Mouse (Mus musculus) forebrain, embryonic 15.5 days (tissue): ENCODE measurements around the gene Fbxo7. TPM values are rescaled to one million over a fixed set of nuclear protein-coding genes. Genes with fewer than 3 reads are reported as not detected.

Experiments used
- ATAC-seq: fragments of 200-750 bp; cut with Nextera tagmentation; replicated peaks from 2 replicates; pipeline ENCODE4 v1.8.0; 2017; ENCODE audit warnings: mild to moderate bottlenecking, moderate TSS enrichment, moderate library complexity
- H3K27ac ChIP-seq: fragments of 300-500 bp; sonication (generic); replicated peaks from 2 replicates; pipeline ENCODE4 v1.5.1; 2015; ENCODE audit warnings: mild to moderate bottlenecking, inconsistent platforms
- H3K27me3 ChIP-seq: fragments of 300-500 bp; sonication (generic); 2 replicates; pipeline ENCODE4 v1.6.1; 2015; ENCODE audit warnings: inconsistent platforms
- H3K36me3 ChIP-seq: fragments of 300-500 bp; sonication (generic); 2 replicates; pipeline ENCODE4 v1.6.1; 2015; ENCODE audit warnings: mild to moderate bottlenecking, inconsistent platforms
- H3K4me1 ChIP-seq: fragments of 300-500 bp; sonication (generic); 2 replicates; pipeline ENCODE4 v1.6.1; 2015; ENCODE audit warnings: inconsistent platforms
- H3K4me2 ChIP-seq: fragments of 300-500 bp; sonication (generic); replicated peaks from 2 replicates; pipeline ENCODE4 v1.6.1; 2015; ENCODE audit warnings: mild to moderate bottlenecking, inconsistent platforms
- H3K4me3 ChIP-seq: fragments of 300-500 bp; sonication (generic); 2 replicates; pipeline ENCODE4 v1.5.1; 2015; ENCODE audit warnings: mild to moderate bottlenecking, inconsistent platforms
- H3K9ac ChIP-seq: fragments of 300-500 bp; sonication (generic); replicated peaks from 2 replicates; pipeline ENCODE4 v1.6.1; 2015; ENCODE audit warnings: mild to moderate bottlenecking, inconsistent platforms
- H3K9me3 ChIP-seq: fragments of 300-500 bp; sonication (generic); 2 replicates; pipeline ENCODE4 v1.6.1; 2016; ENCODE audit warnings: inconsistent platforms
- WGBS: fragments of 180-500 bp; shearing (Covaris S2); methylation state at CpG from one replicate; pipeline ENCODE4 v1.1.7; 2015; ENCODE audit warnings: mixed read lengths; 5-methylcytosine and 5-hydroxymethylcytosine counted together
- polyA plus RNA-seq: library from polyadenylated mRNA; unstranded; fragments of >200 nt; fragmentation: Nextera tagmentation; extraction: Ambion mirVana; gene quantifications from 2 replicates; pipeline ENCODE4 v1.2.1, GENCODE M21; 2015

Gene Fbxo7
- polyA plus RNA-seq, 1 experiment from 2014 or later, result 15.4 TPM

- no peak overlapping the region for H3K9ac ChIP-seq
- no peak overlapping the region for H3K4me2 ChIP-seq
- no peak overlapping the region for H3K27ac ChIP-seq
- no peaks in the 10 kb centered on the region for H3K36me3 ChIP-seq
- no peaks in the 10 kb centered on the region for H3K9me3 ChIP-seq
- H3K27me3 ChIP-seq, result no peaks in the 10 kb centered on the region
- peaks cover 3% of the 10 kb centered on the region; the same call in 1 of the 2 replicates for H3K4me1 ChIP-seq
- WGBS, result 81% methylated on average over 5 of the region's 5 CpGs
- H3K4me3 ChIP-seq, result no peak overlapping the region
- ATAC-seq, result no peak
Measured at GRCm38 (mm10) chr10:86066651-86067050, 44.9 kb downstream of the Fbxo7 start.

GRCm38 (mm10) chr10:86067911-86068310 is 46.1 kb downstream of the Fbxo7 start:
- Histone ChIP-seq H3K27me3 (no peaks in the 10 kb centered on the region), H3K9ac (no peak overlapping the region), H3K4me2 (no peak overlapping the region), H3K9me3 (no peaks in the 10 kb centered on the region), H3K4me3 (no peak overlapping the region), H3K27ac (no peak overlapping the region), H3K4me1 (peaks cover 3% of the 10 kb centered on the region; the same call in 1 of the 2 replicates), H3K36me3 (no peaks in the 10 kb centered on the region)
- 78% methylated on average over 10 of the region's 10 CpGs for WGBS
- no peak for ATAC-seq

- Histone ChIP-seq H3K9me3 (no peaks in the 10 kb centered on the region), H3K27me3 (no peaks in the 10 kb centered on the region), H3K4me1 (peaks cover 3% of the 10 kb centered on the region; the same call in 1 of the 2 replicates), H3K4me3 (no peak overlapping the region), H3K9ac (no peak overlapping the region), H3K36me3 (no peaks in the 10 kb centered on the region), H3K27ac (no peak overlapping the region), H3K4me2 (no peak overlapping the region)
- 13% methylated on average over 3 of the region's 3 CpGs for WGBS
- ATAC-seq, result 0 out of 2 replicates have a peak, but pooled peaks have one; percentile 23
Measured at GRCm38 (mm10) chr10:86069341-86069740, 47.6 kb downstream of the Fbxo7 start.

GRCm38 (mm10) chr10:86070751-86071150 is 49.0 kb downstream of the Fbxo7 start:
- Histone ChIP-seq H3K4me1 (no peaks in the 10 kb centered on the region), H3K36me3 (no peaks in the 10 kb centered on the region), H3K27me3 (no peaks in the 10 kb centered on the region), H3K4me2 (no peak overlapping the region), H3K4me3 (no peak overlapping the region), H3K9me3 (no peaks in the 10 kb centered on the region), H3K9ac (no peak overlapping the region), H3K27ac (no peak overlapping the region)
- WGBS, result 87% methylated on average over 3 of the region's 3 CpGs
- ATAC-seq, result no peak

GRCm38 (mm10) chr10:86074134-86074533 is 52.4 kb downstream of the Fbxo7 start:
- WGBS, result 86% methylated on average over 4 of the region's 4 CpGs
- Histone ChIP-seq H3K4me3 (no peak overlapping the region), H3K4me1 (no peaks in the 10 kb centered on the region), H3K9me3 (no peaks in the 10 kb centered on the region), H3K27me3 (no peaks in the 10 kb centered on the region), H3K27ac (no peak overlapping the region), H3K36me3 (no peaks in the 10 kb centered on the region), H3K4me2 (no peak overlapping the region), H3K9ac (no peak overlapping the region)
- no peak for ATAC-seq

- ATAC-seq, result no peak
- 85% methylated on average over 9 of the region's 9 CpGs for WGBS
- Histone ChIP-seq H3K27ac (no peak overlapping the region), H3K4me2 (no peak overlapping the region), H3K36me3 (no peaks in the 10 kb centered on the region), H3K9me3 (no peaks in the 10 kb centered on the region), H3K27me3 (no peaks in the 10 kb centered on the region), H3K4me3 (no peak overlapping the region), H3K4me1 (no peaks in the 10 kb centered on the region), H3K9ac (no peak overlapping the region)
Measured at GRCm38 (mm10) chr10:86074971-86075711, 53.4 kb downstream of the Fbxo7 start.

- no peaks in the 10 kb centered on the region for H3K4me1 ChIP-seq
- no peak overlapping the region for H3K27ac ChIP-seq
- H3K4me3 ChIP-seq, result no peak overlapping the region
- 76% methylated on average over 2 of the region's 2 CpGs for WGBS
- ATAC-seq, result no peak
- H3K27me3 ChIP-seq, result no peaks in the 10 kb centered on the region
- no peak overlapping the region for H3K4me2 ChIP-seq
- no peaks in the 10 kb centered on the region for H3K9me3 ChIP-seq
- H3K36me3 ChIP-seq, result no peaks in the 10 kb centered on the region
- no peak overlapping the region for H3K9ac ChIP-seq
Measured at GRCm38 (mm10) chr10:86077272-86077671, 55.5 kb downstream of the Fbxo7 start.

GRCm38 (mm10) chr10:86078761-86079160 is 57.0 kb downstream of the Fbxo7 start:
- H3K27me3 ChIP-seq, result no peaks in the 10 kb centered on the region
- H3K9ac ChIP-seq, result no peak overlapping the region
- 80% methylated on average over 2 of the region's 2 CpGs for WGBS
- H3K4me2 ChIP-seq, result no peak overlapping the region
- H3K4me3 ChIP-seq, result no peak overlapping the region
- H3K36me3 ChIP-seq, result no peaks in the 10 kb centered on the region
- no peaks in the 10 kb centered on the region for H3K4me1 ChIP-seq
- no peak for ATAC-seq
- no peak overlapping the region for H3K27ac ChIP-seq
- H3K9me3 ChIP-seq, result no peaks in the 10 kb centered on the region

GRCm38 (mm10) chr10:86079921-86080320 is 58.1 kb downstream of the Fbxo7 start:
- no peak for ATAC-seq
- whole genome bisulfite sequencing, result 87% methylated on average over 9 of the region's 9 CpGs

GRCm38 (mm10) chr10:86091919-86092318 is 70.1 kb downstream of the Fbxo7 start:
- Histone ChIP-seq H3K36me3 (no peaks in the 10 kb centered on the region), H3K4me3 (no peak overlapping the region), H3K27ac (no peak overlapping the region), H3K4me1 (no peaks in the 10 kb centered on the region), H3K9ac (no peak overlapping the region), H3K9me3 (no peaks in the 10 kb centered on the region), H3K4me2 (no peak overlapping the region), H3K27me3 (no peaks in the 10 kb centered on the region)
- ATAC-seq, result no peak
- WGBS, result 44% methylated on average over 10 of the region's 10 CpGs

More at GRCm38 (mm10) chr10:86079921-86080320, 58.1 kb downstream of the Fbxo7 start:
- H3K4me1 ChIP-seq, result no peaks in the 10 kb centered on the region
- no peak overlapping the region for H3K4me3 ChIP-seq
- no peaks in the 10 kb centered on the region for H3K36me3 ChIP-seq
- H3K27me3 ChIP-seq, result no peaks in the 10 kb centered on the region
- no peak overlapping the region for H3K9ac ChIP-seq
- no peak overlapping the region for H3K27ac ChIP-seq
- no peaks in the 10 kb centered on the region for H3K9me3 ChIP-seq
- H3K4me2 ChIP-seq, result no peak overlapping the region

GRCm38 (mm10) chr10:86093109-86094035 is 71.6 kb downstream of the Fbxo7 start:
- Histone ChIP-seq H3K27ac (no peak overlapping the region), H3K4me3 (no peak overlapping the region), H3K4me2 (no peak overlapping the region), H3K27me3 (no peaks in the 10 kb centered on the region), H3K9ac (no peak overlapping the region), H3K9me3 (no peaks in the 10 kb centered on the region), H3K36me3 (no peaks in the 10 kb centered on the region), H3K4me1 (no peaks in the 10 kb centered on the region)
- ATAC-seq, result no peak; the same call in 1 of the 2 replicates
- 80% methylated on average over 14 of the region's 14 CpGs for WGBS

GRCm38 (mm10) chr10:86098363-86098762 is 76.6 kb downstream of the Fbxo7 start:
- no peak for ATAC-seq
- no peak overlapping the region for H3K4me2 ChIP-seq
- no peaks in the 10 kb centered on the region for H3K27me3 ChIP-seq
- no peak overlapping the region for H3K4me3 ChIP-seq
- no peaks in the 10 kb centered on the region for H3K9me3 ChIP-seq
- H3K27ac ChIP-seq, result no peak overlapping the region
- no peaks in the 10 kb centered on the region for H3K36me3 ChIP-seq
- no peak overlapping the region for H3K9ac ChIP-seq
- no peaks in the 10 kb centered on the region for H3K4me1 ChIP-seq
- WGBS, result 92% methylated on average over 6 of the region's 6 CpGs
